In genomic region chr6:100439071-100439737, GRCm38 (mm10) we compare ENCODE assay signal across 8 mouse cellular contexts.
DNase-seq lines count a peak whose midpoint lies in the region; ATAC-seq and TF ChIP-seq lines count a peak whose summit lies in the region.

No protein-coding gene starts in this region.

- no peak for TF ChIP-seq EP300 in lung, postnatal 0 days (IDR thresholded peaks at IDR 0.05)

- 0 out of 2 replicates have a peak overlapping the region, but pooled peaks have one; percentile 12 for H3K4me3 ChIP-seq in lung, postnatal 0 days (ENCODE audit: low read depth, low read length)
- peak overlapping the region; percentile 21 for H3K4me3 ChIP-seq in forebrain, embryonic 14.5 days (ENCODE audit: low read depth, low read length)
- peak overlapping the region; percentile 31 for H3K4me3 ChIP-seq in limb, embryonic 13.5 days

- H3K4me2 ChIP-seq in lung, postnatal 0 days (replicated peaks; ENCODE audit: low read depth, low read length): 0 out of 2 replicates have a peak overlapping the region, but pooled peaks have one; percentile 28
- peak overlapping the region; percentile 53 for H3K4me2 ChIP-seq in forebrain, embryonic 14.5 days (ENCODE audit: low read length)
- peak overlapping the region; percentile 66 for H3K4me2 ChIP-seq in limb, embryonic 13.5 days (replicated peaks)

- no peaks in the 10 kb centered on the region for H3K36me3 ChIP-seq in lung, postnatal 0 days (ENCODE audit: insufficient read depth, low read length)
- no peaks in the 10 kb centered on the region for H3K36me3 ChIP-seq in forebrain, embryonic 14.5 days (ENCODE audit: control insufficient read depth, insufficient read depth, low read length)
- no peaks in the 10 kb centered on the region for H3K36me3 ChIP-seq in limb, embryonic 13.5 days

- no peak for TF ChIP-seq CTCF in lung, postnatal 0 days (IDR thresholded peaks at IDR 0.05)

- ATAC-seq in lung, postnatal 0 days: no peak
- ATAC-seq in forebrain, embryonic 14.5 days: peak; percentile 40
- no peak for ATAC-seq in limb, embryonic 13.5 days (ENCODE audit: low FRiP score, low read depth)

- no peak overlapping the region for H3K9ac ChIP-seq in lung, postnatal 0 days (replicated peaks; ENCODE audit: low read depth)
- H3K9ac ChIP-seq in forebrain, embryonic 14.5 days (ENCODE audit: low read length): peak overlapping the region; percentile 47; the same call in 1 of the 2 replicates
- H3K9ac ChIP-seq in limb, embryonic 13.5 days: 0 out of 2 replicates have a peak overlapping the region, but pooled peaks have one; percentile 45

- H3K27ac ChIP-seq in lung, postnatal 0 days (ENCODE audit: low read length): no peak overlapping the region
- no peak overlapping the region for H3K27ac ChIP-seq in forebrain, embryonic 14.5 days (ENCODE audit: low read depth, low read length)
- H3K27ac ChIP-seq in limb, embryonic 13.5 days: no peak overlapping the region

- no peaks in the 10 kb centered on the region for H3K27me3 ChIP-seq in lung, postnatal 0 days (replicated peaks; ENCODE audit: insufficient read depth, low read length)
- H3K27me3 ChIP-seq in forebrain, embryonic 14.5 days (replicated peaks; ENCODE audit: control insufficient read depth, insufficient read depth, low read length): no peaks in the 10 kb centered on the region
- peaks cover 49% of the 10 kb centered on the region for H3K27me3 ChIP-seq in limb, embryonic 13.5 days

- 6% methylated on average over 8 of the region's 8 CpGs for WGBS in lung, postnatal 0 days
- WGBS in forebrain, embryonic 14.5 days: 3% methylated on average over 8 of the region's 8 CpGs
- WGBS in limb, embryonic 13.5 days: 3% methylated on average over 8 of the region's 8 CpGs

- DNase-seq in lung, postnatal 0 days (ENCODE audit: low spot score): no peak
- DNase-seq in lung, postnatal 4 days: no peak
- peak; percentile 47 for DNase-seq in forebrain, embryonic 14.5 days (ENCODE audit: low spot score)
- DNase-seq in right cerebral cortex, postnatal 25 days: peak; percentile 14
- DNase-seq in gastrocnemius, postnatal 4 days (ENCODE audit: low spot score in 2 of 2): no peak
- DNase-seq in embryo, embryonic 11 days: no peak
- no peak for DNase-seq in c-Kit-positive CD71-positive TER-119-positive erythroid progenitor cells, embryonic 14.5 days (ENCODE audit: low spot score)

- no peaks in the 10 kb centered on the region for H3K9me3 ChIP-seq in lung, postnatal 0 days (ENCODE audit: low read length)
- H3K9me3 ChIP-seq in forebrain, embryonic 14.5 days (replicated peaks; ENCODE audit: control insufficient read depth, low read length): no peaks in the 10 kb centered on the region
- no peaks in the 10 kb centered on the region for H3K9me3 ChIP-seq in limb, embryonic 13.5 days

- no peaks in the 10 kb centered on the region for H3K4me1 ChIP-seq in lung, postnatal 0 days (ENCODE audit: insufficient read depth, low read depth, low read length)
- H3K4me1 ChIP-seq in forebrain, embryonic 14.5 days (ENCODE audit: control insufficient read depth, insufficient read depth, low read length): peaks cover 7% of the 10 kb centered on the region; the same call in 1 of the 2 replicates
- peaks cover 17% of the 10 kb centered on the region for H3K4me1 ChIP-seq in limb, embryonic 13.5 days

Comparison
In these comparisons a context has a peak if more than half of its experiments do, and no peak if none do; other contexts are left out.
1. DNase-seq: peak in forebrain, embryonic 14.5 days (single experiment) and right cerebral cortex, postnatal 25 days (single experiment); none in lung, postnatal 0 days (single experiment), lung, postnatal 4 days (0 of 2), gastrocnemius, postnatal 4 days (0 of 2), embryo, embryonic 11 days (single experiment) and c-Kit-positive CD71-positive TER-119-positive erythroid progenitor cells, embryonic 14.5 days (single experiment).
2. Peak in every context shown above with its lines, with median percentiles within 50 percentile points of each other: H3K4me2 ChIP-seq and H3K4me3 ChIP-seq.